Mouse (Mus musculus): ENCODE measurements at regions not wholly inside any gene's neighbourhood (a gene's known extent, or its start where the extent isn't known, plus 50 kb on each side); places are given as distances from the start of the nearest gene placed in this dataset.

- TF ChIP-seq MAX (IDR thresholded peaks at IDR 0.05; ENCODE audit: low read depth): no peak
- no peak for TF ChIP-seq POLR2A (IDR thresholded peaks at IDR 0.05; ENCODE audit: insufficient read length, low read depth)
- no peak for TF ChIP-seq POLR2AphosphoS2 (IDR thresholded peaks at IDR 0.05; ENCODE audit: insufficient read length, low read depth)
- no peak for TF ChIP-seq USF1 (IDR thresholded peaks at IDR 0.05; ENCODE audit: low read depth)
These were observed 553.2 kb upstream of the Marcks start for GRCm38 (mm10) chr10:37691939-37692338.

Data from myocyte (in vitro differentiated cells).